ENCODE assay signal across 1 mouse cellular context in genomic region chr14:101781219-101781618, GRCm38 (mm10).
TF ChIP-seq lines count a peak whose summit lies in the region.

No protein-coding gene starts in this region.

TF ChIP-seq in ES-E14, 5 proteins besides CTCF, POLR2A, EP300 and RAD21:
- TF ChIP-seq MAFK (IDR thresholded peaks at IDR 0.05; ENCODE audit: insufficient read depth, low read depth, low read length) (no peak), ZC3H11A (IDR thresholded peaks at IDR 0.05; ENCODE audit: borderline replicate concordance, low read depth, low read length) (no peak), HCFC1 (IDR thresholded peaks at IDR 0.05; ENCODE audit: borderline replicate concordance, insufficient read depth, low read length) (no peak), CHD2 (IDR thresholded peaks at IDR 0.05; ENCODE audit: low read depth, low read length) (no peak), ZNF384 (IDR thresholded peaks at IDR 0.05; ENCODE audit: low read depth, low read length) (no peak)
